Mouse (Mus musculus) liver, adult 2 months (tissue): ENCODE results near the gene Nmbr.

Experiments used
- CTCF ChIP-seq: fragments of 200-500 bp; IDR thresholded peaks from 2 replicates; pipeline ENCODE4 v1.5.1; 2011; ENCODE audit warnings: low read depth, low read length, control low read depth
- POLR2A ChIP-seq: fragments of 200-500 bp; IDR thresholded peaks from 2 replicates; pipeline ENCODE4 v1.6.1; 2011; ENCODE audit warnings: low read length, control low read depth; ENCODE audit not compliant: insufficient read depth; ENCODE audit errors: extremely low read depth

GRCm38 (mm10) chr10:14734285-14734684, 28.9 kb downstream of the Nmbr start:
- TF ChIP-seq POLR2A (no peak), CTCF (peak; percentile 45)
